Mouse (Mus musculus) cerebellum, adult 2 months (tissue): ENCODE measurements around the gene Vmn2r124.
"Not testable (repeated sequence)": the region's sequence is repeated elsewhere in the genome, so short reads cannot be mapped to it uniquely, and the experiment has no call there.

ENCODE experiments used
- CTCF ChIP-seq: fragments of 200-500 bp; IDR thresholded peaks from 2 replicates; pipeline ENCODE4 v1.5.1; 2011; ENCODE audit warnings: low read depth, mild to moderate bottlenecking, control low read depth, low read length, moderate library complexity, borderline replicate concordance; ENCODE audit not compliant: insufficient read depth
- POLR2A ChIP-seq: fragments of 200-500 bp; IDR thresholded peaks from 2 replicates; pipeline ENCODE4 v1.6.1; 2011; ENCODE audit warnings: low read length, control low read depth, borderline replicate concordance; ENCODE audit not compliant: insufficient read depth

DNA sequence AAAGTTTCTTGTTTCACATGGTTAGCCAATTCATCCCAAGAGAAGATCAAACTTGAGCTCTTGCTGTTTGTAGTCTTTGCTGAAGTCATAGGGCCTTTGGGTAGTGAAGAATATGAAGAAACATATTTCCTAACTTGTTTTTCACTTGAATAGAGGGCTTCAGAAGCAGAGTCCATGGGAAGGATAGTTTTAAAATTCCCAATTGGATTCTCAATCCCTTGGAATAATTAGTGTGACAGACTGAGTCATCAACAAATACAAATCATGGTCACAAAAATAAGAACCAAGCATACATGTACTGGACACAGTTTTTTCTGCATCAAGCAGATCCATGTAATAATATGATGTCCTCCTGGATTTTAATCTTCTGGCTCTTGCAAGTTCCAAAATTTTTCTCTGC lies 35.5 kb downstream of the Vmn2r124 start, which contains the start of gene Vmn2r91:
- not testable (repeated sequence) for TF ChIP-seq POLR2A, CTCF
